Mouse (Mus musculus): Measurements from ENCODE around the gene 2810408A11Rik.

GRCm38 (mm10) chr11:69849128-69849527, 51.7 kb downstream of the 2810408A11Rik start:
- TF ChIP-seq CTCF (IDR thresholded peaks at IDR 0.05) = no peak
- TF ChIP-seq EP300 (IDR thresholded peaks at IDR 0.05) = no peak
